Mouse (Mus musculus) heart, adult 2 months (tissue): ENCODE measurements around the gene Dhh. TPM values are rescaled to one million over a fixed set of nuclear protein-coding genes. Genes with fewer than 3 reads are reported as not detected.
A peak's percentile ranks its signal among the peaks of the same experiment; 100 is the strongest.

Source experiments
- DNase-seq, 2 experiments: peaks; one replicate each; pipeline ENCODE4 v3.0.0; 2021
- H3K27ac ChIP-seq: fragments of 200-600 bp; 2 replicates; pipeline ENCODE4 v1.8.1; 2022
- H3K27me3 ChIP-seq: fragments of 200-500 bp; 2 replicates; pipeline ENCODE4 v1.6.1; 2012; ENCODE audit warnings: mild to moderate bottlenecking, low read length, inconsistent platforms, mixed read lengths; ENCODE audit not compliant: control insufficient read depth, insufficient read depth
- H3K36me3 ChIP-seq: fragments of 200-500 bp; 2 replicates; pipeline ENCODE4 v1.6.1; 2012; ENCODE audit warnings: low read length, inconsistent platforms; ENCODE audit not compliant: control insufficient read depth, insufficient read depth
- H3K4me1 ChIP-seq: fragments of 200-500 bp; 2 replicates; pipeline ENCODE4 v1.6.1; 2011; ENCODE audit warnings: low read length; ENCODE audit not compliant: control insufficient read depth, insufficient read depth
- H3K4me3 ChIP-seq: fragments of 200-600 bp; 2 replicates; pipeline ENCODE4 v1.8.1; 2022
- H3K79me2 ChIP-seq: fragments of 200-500 bp; replicated peaks from 2 replicates; pipeline ENCODE4 v1.6.1; 2012; ENCODE audit warnings: mild to moderate bottlenecking, inconsistent platforms, low read length, moderate library complexity, mixed read lengths; ENCODE audit not compliant: control insufficient read depth, insufficient read depth
- H3K9ac ChIP-seq: fragments of 200-500 bp; 2 replicates; pipeline ENCODE4 v1.6.1; 2012; ENCODE audit warnings: low read depth, mild to moderate bottlenecking, control low read depth, inconsistent platforms, low read length, mixed read lengths
- CTCF ChIP-seq: fragments of 200-600 bp; IDR thresholded peaks from 2 replicates; pipeline ENCODE4 v1.8.1; 2022; ENCODE audit warnings: antibody characterized with exemption, mild to moderate bottlenecking, moderate library complexity
- EP300 ChIP-seq: fragments of 200-500 bp; IDR thresholded peaks from 2 replicates; pipeline ENCODE4 v1.6.1; 2011; ENCODE audit warnings: low read depth, low read length, control low read depth; ENCODE audit not compliant: insufficient read depth
- POLR2A ChIP-seq: fragments of 200-500 bp; IDR thresholded peaks from 2 replicates; pipeline ENCODE4 v1.6.1; 2011; ENCODE audit warnings: mild to moderate bottlenecking, low read depth, low read length, control low read depth; ENCODE audit not compliant: insufficient read depth
- WGBS: fragments of 180-500 bp; shearing (Covaris S2); methylation state at CpG from one replicate; pipeline ENCODE4 v1.1.7; 2018; 5-methylcytosine and 5-hydroxymethylcytosine counted together
- intact Hi-C: fragments of 180-260 bp; cut with DNase I; formaldehyde crosslinking; loops from one replicate; pipeline ENCODE4 v1.15.1; 2025
- polyA plus RNA-seq: library from polyadenylated mRNA; depleted of rRNA; stranded (reverse); fragments of >200 nt; gene quantifications from 2 replicates; pipeline ENCODE4 v1.2.3, GENCODE M21; 2012
- total RNA-seq, 2 experiments: library from RNA; stranded (reverse); gene quantifications; 2 replicates each; pipeline ENCODE4 v1.2.3; 2021

Dhh gene
- total and polyA plus RNA-seq, 3 experiments: 0.73 to 1.5 (median 0.94) TPM

GRCm38 (mm10) chr15:98901530-98901929 is 3.2 kb upstream of the Dhh start:
- 50% methylated on average over 1 of the region's 1 CpGs for WGBS
- Histone ChIP-seq H3K9ac (no peak overlapping the region), H3K79me2 (no peaks in the 10 kb centered on the region), H3K27ac (no peak overlapping the region), H3K27me3 (peaks cover 2% of the 10 kb centered on the region; the same call in 1 of the 2 replicates), H3K36me3 (no peaks in the 10 kb centered on the region), H3K4me3 (no peak overlapping the region), H3K4me1 (peaks cover 1% of the 10 kb centered on the region)
- intact Hi-C loops: no loop called here
- TF ChIP-seq POLR2A (no peak), EP300 (no peak), CTCF (peak; percentile 38)
- DNase-seq: no peak

DNA sequence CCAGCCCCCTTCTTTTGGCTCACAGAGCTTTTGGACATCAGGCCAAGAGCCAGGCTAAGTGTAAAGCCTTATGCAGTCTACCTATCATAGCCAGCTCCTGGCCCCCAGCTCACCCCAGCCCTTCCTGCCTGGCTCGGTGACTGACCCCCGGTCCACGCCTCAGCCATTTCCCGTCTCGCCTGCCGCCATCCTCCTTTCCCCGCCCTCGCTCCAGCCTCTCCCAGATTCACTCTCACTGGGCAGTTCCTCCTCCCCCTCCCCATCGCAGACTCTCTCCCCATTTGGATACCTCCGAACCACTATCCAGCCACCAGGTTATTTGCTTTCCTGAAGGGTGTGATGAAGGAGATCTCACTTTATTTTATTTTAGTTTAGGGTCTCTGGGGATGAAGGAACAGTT is 845 bp downstream of the Dhh start:
- H3K4me3 ChIP-seq: peak overlapping the region; percentile 35
- DNase-seq: peak; percentile 44 to 55
- H3K27ac ChIP-seq: peak overlapping the region; percentile 23; the same call in 1 of the 2 replicates
- no peaks in the 10 kb centered on the region for H3K79me2 ChIP-seq
- TF ChIP-seq POLR2A: no peak
- TF ChIP-seq CTCF: no peak
- no peak for TF ChIP-seq EP300
- WGBS: 20% methylated on average over 10 of the region's 10 CpGs
- peaks cover 8% of the 10 kb centered on the region for H3K4me1 ChIP-seq
- intact Hi-C loops: no loop called here
- H3K36me3 ChIP-seq: no peaks in the 10 kb centered on the region
- H3K9ac ChIP-seq: no peak overlapping the region
- H3K27me3 ChIP-seq: peaks cover 5% of the 10 kb centered on the region

DNA sequence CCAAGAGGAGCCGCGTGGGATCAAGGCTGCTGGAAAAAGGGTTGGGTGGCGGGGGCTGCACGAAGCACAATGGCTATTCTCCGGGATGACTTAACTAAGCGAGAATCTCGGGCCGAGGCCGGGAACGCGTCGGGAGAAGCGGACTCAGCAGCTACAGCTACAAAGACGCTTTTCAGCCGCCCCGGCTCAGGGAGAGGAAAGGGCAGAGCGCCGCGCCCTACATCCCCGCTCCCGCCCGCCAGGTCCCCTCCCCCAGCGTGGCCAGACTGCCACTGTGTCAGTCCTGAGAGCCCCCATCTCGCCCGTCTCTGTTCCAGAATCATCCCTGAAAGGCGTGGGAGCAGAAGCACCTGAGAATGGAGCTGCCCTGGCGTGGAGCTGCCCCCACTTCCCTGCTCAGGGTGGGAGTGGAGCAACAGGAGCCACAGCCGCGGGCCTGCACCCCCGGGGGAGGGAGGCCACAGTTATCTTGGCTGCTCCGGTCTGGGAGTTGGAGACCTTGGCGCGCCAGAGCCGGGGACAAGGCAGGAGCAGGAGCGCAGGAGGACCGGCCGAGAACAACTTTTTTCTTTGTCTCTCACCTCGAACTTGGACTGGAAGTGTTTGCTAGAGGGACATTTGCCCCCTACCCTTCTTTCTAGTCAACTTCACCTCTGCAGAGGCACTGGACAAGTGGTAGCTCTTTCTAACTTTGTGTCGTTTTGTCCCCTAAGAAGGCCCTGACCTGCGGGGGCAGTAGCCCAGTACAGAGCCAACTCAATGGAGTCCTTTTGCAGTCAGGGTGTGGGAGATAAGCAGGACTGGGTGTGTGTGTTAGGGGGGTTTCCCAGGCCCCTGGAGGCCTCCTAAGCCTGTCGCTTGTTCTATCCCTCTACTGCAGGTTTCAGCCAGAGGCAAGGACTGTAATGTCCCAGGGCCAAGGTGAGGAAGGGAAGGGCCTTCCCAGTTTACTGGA is 2.4 kb downstream of the Dhh start:
- Histone ChIP-seq H3K36me3 (no peaks in the 10 kb centered on the region), H3K79me2 (no peaks in the 10 kb centered on the region), H3K27ac (peak overlapping the region; percentile 47), H3K27me3 (peaks cover 5% of the 10 kb centered on the region), H3K9ac (peak overlapping the region; percentile 72), H3K4me1 (peaks cover 10% of the 10 kb centered on the region), H3K4me3 (peak overlapping the region; percentile 45)
- intact Hi-C loops: no loop called here
- peak; percentile 54 to 56 for DNase-seq
- TF ChIP-seq EP300: no peak
- TF ChIP-seq CTCF: no peak
- TF ChIP-seq POLR2A: no peak
- 13% methylated on average over 41 of the region's 41 CpGs for WGBS

- WGBS: 36% methylated on average over 38 of the region's 38 CpGs
- peak overlapping the region; percentile 69 for H3K4me3 ChIP-seq
- no peak for TF ChIP-seq CTCF
- TF ChIP-seq EP300: no peak
- no peak for TF ChIP-seq POLR2A
- H3K4me1 ChIP-seq: peaks cover 10% of the 10 kb centered on the region
- intact Hi-C loops: no loop called here
- H3K27me3 ChIP-seq: peaks cover 5% of the 10 kb centered on the region
- no peaks in the 10 kb centered on the region for H3K79me2 ChIP-seq
- peak overlapping the region; percentile 72; the same call in 1 of the 2 replicates for H3K9ac ChIP-seq
- no peaks in the 10 kb centered on the region for H3K36me3 ChIP-seq
- H3K27ac ChIP-seq: peak overlapping the region; percentile 47; the same call in 1 of the 2 replicates
- DNase-seq: no peak
Measured at GRCm38 (mm10) chr15:98894746-98895634, 3.4 kb downstream of the Dhh start.

- Histone ChIP-seq H3K4me1 (peaks cover 10% of the 10 kb centered on the region), H3K9ac (peak within 1 kb of the TSS; percentile 72), H3K4me3 (peak within 1 kb of the TSS; percentile 69), H3K27ac (peak within 1 kb of the TSS; percentile 52), H3K36me3 (no peaks in the 10 kb centered on the region), H3K79me2 (no peaks in the 10 kb centered on the region), H3K27me3 (peaks cover 5% of the 10 kb centered on the region)
- no peak for TF ChIP-seq CTCF
- TF ChIP-seq POLR2A: no peak
- TF ChIP-seq EP300: no peak
- peak; percentile 59 to 68 for DNase-seq
- WGBS: 2% methylated on average over 77 of the region's 77 CpGs
- intact Hi-C loops: loop anchor here (2.0 kb wide), 1 partner anchor 91 kb away; no protein-coding TSS in a partner anchor
Measured at GRCm38 (mm10) chr15:98893940-98894745, 4.2 kb downstream of the Dhh start, which contains the start of gene Rhebl1. Gene Rhebl1, minus strand, starts transcription at chr15:98894540.
